Mouse (Mus musculus): ENCODE measurements around the gene Drd3. TPM values are rescaled to one million over a fixed set of nuclear protein-coding genes. Genes with fewer than 3 reads are reported as not detected.

The Drd3 gene
- not detected in 2 replicates for polyA plus RNA-seq (2015; fragmentation: Nextera tagmentation; extraction: Ambion mirVana)

GRCm38 (mm10) chr16:43753751-43754150 is at the start of gene Drd3:
Gene Drd3, plus strand, starts transcription at chr16:43754026.
- Histone ChIP-seq H3K4me2 (no peak within 1 kb of the TSS), H3K4me3 (no peak within 1 kb of the TSS), H3K36me3 (no peaks in the 10 kb centered on the region), H3K9me3 (no peaks in the 10 kb centered on the region), H3K27me3 (no peaks in the 10 kb centered on the region), H3K9ac (no peak within 1 kb of the TSS), H3K27ac (no peak within 1 kb of the TSS), H3K4me1 (replicated peaks) (no peaks in the 10 kb centered on the region)
- WGBS = 21% methylated on average over 7 of the region's 7 CpGs
- no peak for ATAC-seq (ENCODE audit: low FRiP score)

DNA sequence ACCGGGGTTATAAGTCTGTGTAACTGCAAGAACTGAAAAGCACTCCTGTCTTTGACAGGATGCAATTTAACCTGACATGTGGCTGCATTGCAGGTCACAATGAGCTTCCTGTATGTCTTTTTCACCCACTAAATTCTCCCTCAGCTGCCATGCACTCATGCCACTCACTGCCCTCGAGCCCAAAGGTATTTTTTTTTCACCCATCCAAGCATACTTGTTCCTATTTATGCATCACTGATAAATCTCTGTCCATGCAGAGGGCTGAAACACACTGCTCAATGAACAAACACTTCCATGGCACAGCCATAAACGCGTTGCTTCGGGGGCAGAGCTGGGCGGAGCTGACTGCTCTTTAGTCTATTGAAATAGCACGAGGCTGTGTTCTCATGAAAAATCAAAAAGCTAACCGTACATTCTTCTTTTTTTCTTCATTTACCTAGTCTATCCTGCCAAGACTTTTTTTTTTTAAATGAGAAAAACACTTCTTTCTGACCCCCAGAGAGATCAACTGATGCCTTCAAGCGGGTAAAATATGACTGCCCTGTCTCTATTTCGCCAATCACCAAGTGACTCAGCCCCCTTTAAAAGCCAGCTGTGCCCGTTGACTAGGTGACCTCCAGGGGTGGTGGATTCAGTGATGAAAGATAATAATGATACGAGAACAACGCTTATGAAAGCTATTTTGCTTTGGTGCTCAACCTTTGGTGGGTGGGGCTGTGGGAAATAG is 45.3 kb upstream of the Drd3 start:
- Histone ChIP-seq H3K4me3 (peak overlapping the region; percentile 27), H3K27ac (peak overlapping the region; percentile 80), H3K36me3 (no peaks in the 10 kb centered on the region), H3K4me1 (replicated peaks) (peaks cover 25% of the 10 kb centered on the region), H3K27me3 (no peaks in the 10 kb centered on the region), H3K9ac (peak overlapping the region; percentile 39; the same call in 1 of the 2 replicates), H3K9me3 (no peaks in the 10 kb centered on the region), H3K4me2 (peak overlapping the region; percentile 51)
- peak; percentile 58; the same call in 1 of the 2 replicates for ATAC-seq (ENCODE audit: low FRiP score)
- 45% methylated on average over 13 of the region's 13 CpGs for WGBS

DNA sequence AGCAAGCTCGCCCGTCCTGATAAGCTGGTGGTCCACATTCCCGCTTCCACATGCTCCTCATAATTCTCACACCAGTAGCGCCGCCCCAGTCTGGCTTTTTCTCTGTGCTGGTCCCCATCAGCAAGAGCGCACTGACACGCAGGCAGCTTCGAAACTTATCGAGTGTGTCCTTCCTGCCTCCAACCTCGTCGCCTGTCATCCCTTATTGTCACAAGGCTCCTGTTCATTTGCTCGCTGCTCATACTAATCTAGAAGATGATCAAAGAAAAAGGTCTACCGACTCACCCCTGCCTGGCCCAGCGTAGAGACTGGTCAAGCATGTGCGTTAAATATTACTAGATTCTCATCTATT is 44.8 kb upstream of the Drd3 start:
- H3K9ac ChIP-seq = peak overlapping the region; percentile 39; the same call in 1 of the 2 replicates
- 41% methylated on average over 15 of the region's 15 CpGs for WGBS
- H3K27ac ChIP-seq = peak overlapping the region; percentile 80
- peak; percentile 80 for ATAC-seq (ENCODE audit: low FRiP score)
- peak overlapping the region; percentile 51 for H3K4me2 ChIP-seq
- peaks cover 25% of the 10 kb centered on the region for H3K4me1 ChIP-seq (replicated peaks)
- H3K4me3 ChIP-seq = peak overlapping the region; percentile 27
- no peaks in the 10 kb centered on the region for H3K27me3 ChIP-seq
- H3K36me3 ChIP-seq = no peaks in the 10 kb centered on the region
- H3K9me3 ChIP-seq = no peaks in the 10 kb centered on the region

- H3K27ac ChIP-seq = peak overlapping the region; percentile 80
- H3K4me2 ChIP-seq = peak overlapping the region; percentile 51
- 30% methylated on average over 9 of the region's 9 CpGs for WGBS
- H3K4me3 ChIP-seq = peak overlapping the region; percentile 27
- peak; percentile 82 for ATAC-seq (ENCODE audit: low FRiP score)
- H3K4me1 ChIP-seq (replicated peaks) = peaks cover 25% of the 10 kb centered on the region
- H3K9me3 ChIP-seq = no peaks in the 10 kb centered on the region
- H3K9ac ChIP-seq = peak overlapping the region; percentile 39; the same call in 1 of the 2 replicates
- H3K27me3 ChIP-seq = no peaks in the 10 kb centered on the region
- no peaks in the 10 kb centered on the region for H3K36me3 ChIP-seq
These were observed 44.2 kb upstream of the Drd3 start for GRCm38 (mm10) chr16:43709432-43710133.

- no peak for ATAC-seq (ENCODE audit: low FRiP score)
- 48% methylated on average over 6 of the region's 6 CpGs for WGBS
- Histone ChIP-seq H3K27ac (no peak overlapping the region; the same call in 1 of the 2 replicates), H3K9ac (no peak overlapping the region), H3K4me2 (peak overlapping the region; percentile 51; the same call in 1 of the 2 replicates), H3K9me3 (no peaks in the 10 kb centered on the region), H3K4me3 (no peak overlapping the region), H3K36me3 (no peaks in the 10 kb centered on the region), H3K4me1 (replicated peaks) (peaks cover 25% of the 10 kb centered on the region), H3K27me3 (no peaks in the 10 kb centered on the region)
These were observed 43.7 kb upstream of the Drd3 start for GRCm38 (mm10) chr16:43710134-43710475.

GRCm38 (mm10) chr16:43710651-43711050 is 43.2 kb upstream of the Drd3 start:
- WGBS = 84% methylated on average over 11 of the region's 11 CpGs
- H3K36me3 ChIP-seq = no peaks in the 10 kb centered on the region
- H3K27me3 ChIP-seq = no peaks in the 10 kb centered on the region
- H3K9me3 ChIP-seq = no peaks in the 10 kb centered on the region
- no peak overlapping the region for H3K27ac ChIP-seq
- no peak overlapping the region for H3K4me2 ChIP-seq
- H3K9ac ChIP-seq = no peak overlapping the region
- no peak overlapping the region for H3K4me3 ChIP-seq
- H3K4me1 ChIP-seq (replicated peaks) = peaks cover 25% of the 10 kb centered on the region
- ATAC-seq (ENCODE audit: low FRiP score) = no peak

- H3K9ac ChIP-seq = no peak overlapping the region
- no peaks in the 10 kb centered on the region for H3K36me3 ChIP-seq
- no peaks in the 10 kb centered on the region for H3K9me3 ChIP-seq
- no peaks in the 10 kb centered on the region for H3K27me3 ChIP-seq
- peaks cover 25% of the 10 kb centered on the region for H3K4me1 ChIP-seq (replicated peaks)
- H3K4me2 ChIP-seq = no peak overlapping the region
- no peak overlapping the region for H3K27ac ChIP-seq
- no peak overlapping the region for H3K4me3 ChIP-seq
- ATAC-seq (ENCODE audit: low FRiP score) = no peak
- WGBS = 90% methylated on average over 7 of the region's 7 CpGs
These were observed 42.5 kb upstream of the Drd3 start for GRCm38 (mm10) chr16:43711361-43711760.

DNA sequence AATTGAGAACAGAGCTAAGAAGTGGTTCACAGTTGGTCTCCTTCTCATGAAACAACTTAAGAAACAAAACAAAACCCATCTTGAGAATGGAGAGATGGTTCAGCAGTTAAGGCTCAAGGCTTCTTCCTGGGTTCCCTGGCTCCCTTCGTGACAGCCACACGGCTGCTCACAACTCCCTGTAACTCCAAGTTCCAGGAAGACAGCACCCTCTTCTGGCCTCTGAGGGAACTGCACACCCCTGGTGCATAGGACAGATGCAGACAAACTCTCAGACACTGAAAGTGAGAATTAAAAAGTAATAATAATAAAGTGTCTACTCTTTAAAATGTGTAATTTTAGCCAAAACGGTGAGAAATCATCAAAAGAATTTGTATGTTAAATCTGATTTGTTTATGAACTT is 29.4 kb upstream of the Drd3 start:
- no peaks in the 10 kb centered on the region for H3K27me3 ChIP-seq
- no peaks in the 10 kb centered on the region for H3K4me1 ChIP-seq (replicated peaks)
- H3K27ac ChIP-seq = no peak overlapping the region
- no peaks in the 10 kb centered on the region for H3K36me3 ChIP-seq
- 76% methylated on average over 3 of the region's 3 CpGs for WGBS
- 0 out of 2 replicates have a peak, but pooled peaks cover 4% of the 10 kb centered on the region for H3K9me3 ChIP-seq
- no peak overlapping the region for H3K4me2 ChIP-seq
- H3K4me3 ChIP-seq = no peak overlapping the region
- no peak for ATAC-seq (ENCODE audit: low FRiP score)
- no peak overlapping the region for H3K9ac ChIP-seq

DNA sequence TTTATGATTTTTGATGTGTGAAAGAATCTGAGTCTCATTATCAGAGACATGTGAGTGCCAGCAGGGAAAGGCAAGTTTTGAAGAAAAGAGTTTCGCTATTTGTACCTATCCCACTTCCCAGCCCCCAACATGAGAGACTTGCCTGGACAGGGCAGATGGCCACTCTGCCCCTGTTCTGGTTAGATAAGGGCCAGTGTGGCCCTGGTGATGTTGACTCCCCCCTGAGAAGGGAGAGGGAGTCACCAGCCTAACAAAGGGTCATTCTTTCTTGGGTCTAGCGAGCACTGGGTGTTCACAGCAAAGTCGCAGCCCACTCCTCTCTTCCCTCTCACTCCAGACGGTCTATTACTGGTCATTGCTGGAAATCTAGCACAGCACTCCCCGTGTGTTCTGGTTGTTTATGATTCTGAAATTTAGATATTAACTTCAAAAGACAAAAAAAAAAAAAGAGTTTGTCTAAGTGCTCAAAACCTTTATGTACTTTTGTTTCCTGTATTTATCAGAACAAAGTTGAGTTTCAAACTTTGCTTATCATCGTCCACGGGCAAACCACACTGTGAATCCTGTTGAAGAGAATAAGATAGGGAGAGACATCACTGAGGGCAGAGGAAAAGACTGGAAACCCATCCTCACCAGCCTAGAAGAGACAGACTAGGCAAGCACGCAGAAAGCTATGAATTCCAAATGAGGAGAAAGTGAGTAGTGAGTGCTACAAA is 24.2 kb upstream of the Drd3 start:
- Histone ChIP-seq H3K4me2 (no peak overlapping the region), H3K9me3 (no peaks in the 10 kb centered on the region), H3K4me3 (no peak overlapping the region), H3K9ac (no peak overlapping the region), H3K27ac (no peak overlapping the region), H3K27me3 (no peaks in the 10 kb centered on the region), H3K36me3 (no peaks in the 10 kb centered on the region), H3K4me1 (replicated peaks) (no peaks in the 10 kb centered on the region)
- 85% methylated on average over 8 of the region's 8 CpGs for WGBS
- no peak for ATAC-seq (ENCODE audit: low FRiP score)

DNA sequence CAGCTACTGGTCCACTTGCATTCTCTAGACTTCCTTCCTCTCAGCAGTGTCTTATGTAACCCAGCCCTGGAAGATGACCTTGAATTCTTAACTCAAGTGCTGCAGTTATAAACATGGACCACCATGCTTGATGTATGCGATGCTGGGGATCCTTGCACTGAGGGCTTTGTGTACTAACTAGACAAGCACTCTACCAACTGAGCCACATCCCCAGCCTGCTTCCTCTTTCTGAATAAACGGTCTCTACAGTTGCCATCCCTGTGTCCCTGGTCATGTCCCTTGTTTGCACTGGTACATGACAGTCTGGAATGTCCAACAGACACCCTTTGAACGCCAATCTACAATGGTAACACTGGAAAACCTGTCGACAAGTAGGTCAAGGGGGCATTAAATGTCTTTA is 23.5 kb upstream of the Drd3 start:
- no peaks in the 10 kb centered on the region for H3K4me1 ChIP-seq (replicated peaks)
- H3K4me3 ChIP-seq = no peak overlapping the region
- WGBS = 88% methylated on average over 4 of the region's 4 CpGs
- H3K27ac ChIP-seq = no peak overlapping the region
- H3K27me3 ChIP-seq = no peaks in the 10 kb centered on the region
- no peaks in the 10 kb centered on the region for H3K36me3 ChIP-seq
- no peaks in the 10 kb centered on the region for H3K9me3 ChIP-seq
- ATAC-seq (ENCODE audit: low FRiP score) = no peak
- no peak overlapping the region for H3K9ac ChIP-seq
- H3K4me2 ChIP-seq = no peak overlapping the region

GRCm38 (mm10) chr16:43732496-43732895 is 21.3 kb upstream of the Drd3 start:
- Histone ChIP-seq H3K9me3 (no peaks in the 10 kb centered on the region), H3K4me3 (no peak overlapping the region), H3K4me2 (no peak overlapping the region), H3K27me3 (no peaks in the 10 kb centered on the region), H3K4me1 (replicated peaks) (no peaks in the 10 kb centered on the region), H3K36me3 (no peaks in the 10 kb centered on the region), H3K9ac (no peak overlapping the region), H3K27ac (no peak overlapping the region)
- ATAC-seq (ENCODE audit: low FRiP score) = no peak
- 83% methylated on average over 10 of the region's 10 CpGs for WGBS

GRCm38 (mm10) chr16:43732900-43733299 is 20.9 kb upstream of the Drd3 start:
- Histone ChIP-seq H3K4me1 (replicated peaks) (no peaks in the 10 kb centered on the region), H3K27me3 (no peaks in the 10 kb centered on the region), H3K4me3 (no peak overlapping the region), H3K9me3 (no peaks in the 10 kb centered on the region), H3K36me3 (no peaks in the 10 kb centered on the region), H3K9ac (no peak overlapping the region), H3K27ac (no peak overlapping the region), H3K4me2 (no peak overlapping the region)
- ATAC-seq (ENCODE audit: low FRiP score) = no peak
- WGBS = 92% methylated on average over 5 of the region's 5 CpGs

Data from hindbrain, embryonic 13.5 days (tissue).